Mouse (Mus musculus) heart, postnatal 0 days (tissue): Measurements from ENCODE around the gene Ube2e1.

Source experiments
- CTCF ChIP-seq: IDR thresholded peaks from 2 replicates; pipeline ENCODE4 v1.5.1; 2016; ENCODE audit warnings: antibody characterized with exemption, control low read depth, low read depth
- EP300 ChIP-seq: IDR thresholded peaks from 2 replicates; pipeline ENCODE4 v1.6.1; 2016; ENCODE audit warnings: antibody characterized with exemption, low read depth

DNA sequence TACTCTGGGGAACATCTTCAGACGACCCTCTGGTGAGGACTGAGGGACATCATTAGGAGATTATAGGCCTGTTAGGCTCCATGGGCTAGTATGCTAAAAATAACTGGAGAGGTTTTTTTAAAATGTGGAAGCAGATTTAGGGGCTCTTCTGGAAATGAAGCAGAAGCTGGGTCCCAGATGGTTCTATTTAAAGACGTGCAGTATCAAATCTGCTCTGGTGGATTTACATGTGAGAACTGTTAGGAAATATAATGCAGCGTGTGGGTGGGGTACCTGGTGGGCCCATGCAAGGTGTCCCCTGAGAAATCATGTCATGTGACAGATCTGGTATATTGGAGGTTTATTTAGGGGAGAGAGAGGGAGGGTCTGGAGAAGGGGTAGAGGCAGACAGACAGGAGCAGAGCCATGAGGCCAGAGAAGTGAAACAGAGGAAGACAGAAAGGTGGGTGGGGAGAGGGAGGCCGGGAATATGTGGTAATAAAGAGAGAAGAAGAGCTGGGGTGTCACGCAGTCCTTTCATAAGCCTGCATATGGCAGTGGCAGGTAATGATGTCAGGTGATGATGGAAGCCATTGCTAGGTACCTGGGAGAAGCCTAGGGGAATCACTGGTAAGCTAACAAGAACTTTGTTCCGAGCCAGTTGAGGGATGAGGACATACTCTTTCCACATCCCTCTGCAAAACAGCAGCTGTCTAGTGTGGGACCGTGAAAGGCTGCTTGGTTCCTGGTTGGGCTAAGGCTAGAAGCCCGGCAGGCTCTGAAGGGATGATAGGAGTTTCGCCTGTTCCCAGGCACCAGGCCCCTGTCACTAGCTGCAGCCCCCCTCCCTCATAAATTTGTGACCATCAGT lies 41.3 kb upstream of the Ube2e1 start:
- TF ChIP-seq CTCF (no peak), EP300 (no peak)
